Mouse (Mus musculus) frontal cortex, postnatal 10 days (tissue): ENCODE measurements around the gene Gcsh.
A peak's percentile ranks its signal among the peaks of the same experiment; 100 is the strongest.

Experiments
- DNase-seq, 2 experiments: peaks; one replicate each; pipeline ENCODE4 v3.0.0; 2022; ENCODE audit warnings: low spot score in 2 of 2, mixed read lengths in 1 of 2

Gcsh gene

DNA sequence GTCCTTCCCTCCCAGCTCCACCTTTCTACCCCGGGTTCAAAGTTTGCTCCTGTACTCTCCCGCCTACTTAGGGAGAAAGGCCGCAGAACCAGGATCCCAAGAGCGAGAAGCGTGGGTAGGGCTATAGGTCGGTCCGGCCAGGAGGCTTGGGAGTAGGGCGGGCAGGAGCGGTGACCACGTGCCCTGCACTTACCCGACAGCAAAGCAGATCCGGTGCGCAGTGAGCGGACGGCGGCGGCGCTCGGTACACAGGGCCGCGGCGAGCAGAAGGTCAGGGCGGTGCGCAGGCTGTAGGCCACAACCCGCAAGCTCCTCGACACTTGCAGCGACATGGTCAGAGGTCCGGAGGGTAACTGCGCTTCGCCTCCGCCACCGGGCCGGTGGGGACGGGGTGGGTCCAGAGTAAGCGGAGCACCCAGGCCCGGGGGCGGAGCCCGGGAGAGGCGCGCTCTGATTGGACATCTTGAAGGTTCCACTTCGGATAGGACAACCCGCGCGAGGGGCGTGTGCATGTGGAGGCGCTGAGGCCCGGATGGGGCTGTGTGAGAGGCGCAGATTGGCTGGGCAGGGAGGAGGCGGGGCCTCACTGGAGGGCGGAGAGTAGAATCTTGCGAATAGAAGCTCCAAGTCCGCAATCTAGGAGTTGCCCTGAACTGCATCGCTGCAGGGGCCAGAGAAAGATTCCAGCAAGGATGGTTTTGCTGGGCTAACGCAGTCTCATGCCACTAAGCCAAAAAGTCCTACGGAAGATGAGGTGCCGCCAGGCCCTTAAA, at the start of gene Gcsh:
Gene Gcsh (minus strand): TSS at position 443 of the 773 bp plus-strand sequence.
- peak; percentile 97 to 98 for DNase-seq

DNA sequence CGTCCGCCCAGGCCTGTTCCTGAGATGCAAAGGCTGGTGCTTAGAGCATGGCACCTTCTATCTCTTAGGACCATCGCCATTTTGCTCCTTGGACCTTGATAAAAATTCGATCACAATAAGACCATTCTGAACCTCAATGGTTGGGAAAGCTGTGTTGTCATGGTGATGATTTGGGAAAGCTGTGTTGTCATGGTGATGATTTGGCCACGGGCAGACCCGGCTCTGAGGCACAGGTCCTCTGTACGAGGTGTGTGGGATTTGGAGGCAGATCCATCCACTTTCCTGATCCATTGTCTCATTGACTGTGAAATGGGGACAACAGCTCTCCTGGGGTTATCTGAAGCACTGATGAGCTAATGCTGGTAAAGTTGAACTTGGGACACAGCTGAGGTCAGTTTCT, 46.5 kb upstream of the Gcsh start:
- no peak for DNase-seq

DNA sequence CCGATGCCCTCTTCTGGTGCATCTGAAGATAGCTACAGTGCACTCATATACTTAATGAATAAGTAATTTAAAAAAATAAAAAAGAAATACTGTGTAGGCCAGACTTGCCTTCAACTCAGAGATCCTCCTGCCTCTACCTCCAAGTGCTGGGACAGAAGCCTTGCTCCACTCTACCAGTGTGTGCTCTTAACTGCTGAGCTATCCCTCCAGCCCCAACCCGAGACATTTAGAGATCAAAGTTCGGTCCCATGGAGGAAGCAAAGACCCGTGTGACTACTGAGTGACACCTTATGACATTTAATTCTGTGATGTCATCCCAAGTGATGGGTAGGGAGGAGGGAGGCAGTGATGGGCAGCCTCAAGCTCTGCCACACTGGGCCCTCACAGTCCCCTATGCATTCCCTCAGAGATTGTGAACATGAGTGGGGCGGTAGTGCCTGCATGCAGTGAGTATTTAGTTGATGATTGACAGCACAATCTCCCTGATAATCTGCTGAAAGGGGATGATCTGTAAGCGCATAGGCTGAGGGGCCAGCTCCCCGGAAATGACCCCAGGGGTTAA, 44.1 kb upstream of the Gcsh start:
- no peak for DNase-seq

DNA sequence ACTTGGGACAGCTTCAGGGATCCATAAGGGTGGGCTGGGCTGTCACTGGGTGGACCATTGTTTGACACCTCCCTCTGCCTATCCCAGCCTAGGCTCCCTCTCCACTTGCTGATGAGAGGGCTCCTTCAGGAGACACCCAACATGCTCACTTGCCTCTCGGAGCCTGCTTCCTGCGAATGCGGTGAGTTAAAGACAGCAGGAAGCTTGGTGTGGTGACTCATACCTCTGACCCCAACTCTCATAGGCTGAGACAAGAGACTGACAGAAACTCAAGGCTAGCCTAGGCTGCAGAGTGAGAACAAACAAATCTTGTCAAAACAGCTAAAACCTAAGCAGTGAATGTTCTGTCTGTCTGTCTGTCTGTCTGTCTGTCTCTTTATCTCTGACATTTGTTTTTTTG, 40.1 kb upstream of the Gcsh start:
- no peak for DNase-seq

DNA sequence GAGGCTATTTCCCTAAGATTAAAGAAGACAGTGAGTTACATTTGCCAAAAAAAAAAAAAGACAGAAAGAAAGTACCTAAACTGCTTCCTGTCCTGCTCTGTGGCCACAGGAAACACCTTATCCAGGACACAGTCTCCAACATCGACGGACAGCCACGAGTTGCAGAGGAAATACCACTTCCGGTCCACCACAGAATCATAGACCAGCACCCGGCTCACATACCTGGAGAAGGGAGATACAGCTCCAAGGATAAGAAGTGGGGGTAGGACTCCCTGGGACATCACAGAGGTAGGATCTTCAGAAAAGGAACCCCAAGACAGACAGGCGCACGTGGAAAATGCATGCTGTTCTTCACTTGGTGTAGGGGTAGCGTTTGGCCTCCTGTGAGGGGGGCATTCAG, 39.3 kb upstream of the Gcsh start:
- DNase-seq, result no peak

DNA sequence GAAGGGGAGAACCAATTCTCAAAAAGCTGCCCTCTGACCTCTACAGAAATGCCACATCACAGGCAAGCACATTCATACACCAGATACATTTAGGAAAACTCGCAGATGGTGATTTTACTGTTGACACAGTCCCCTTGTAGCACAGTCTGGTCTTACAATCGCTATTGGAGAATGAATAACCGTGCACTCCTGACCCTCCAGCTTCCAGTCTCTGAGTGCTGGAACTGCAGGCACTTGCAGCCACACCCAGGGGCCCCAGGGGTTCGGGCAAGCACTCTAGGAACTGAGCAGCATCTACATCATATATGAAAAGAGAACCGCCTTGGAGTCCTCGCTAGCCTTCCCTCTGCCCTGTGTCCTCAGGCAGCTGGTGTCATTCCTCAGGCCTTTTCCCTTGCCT, 38.1 kb upstream of the Gcsh start:
- DNase-seq, result no peak

DNA sequence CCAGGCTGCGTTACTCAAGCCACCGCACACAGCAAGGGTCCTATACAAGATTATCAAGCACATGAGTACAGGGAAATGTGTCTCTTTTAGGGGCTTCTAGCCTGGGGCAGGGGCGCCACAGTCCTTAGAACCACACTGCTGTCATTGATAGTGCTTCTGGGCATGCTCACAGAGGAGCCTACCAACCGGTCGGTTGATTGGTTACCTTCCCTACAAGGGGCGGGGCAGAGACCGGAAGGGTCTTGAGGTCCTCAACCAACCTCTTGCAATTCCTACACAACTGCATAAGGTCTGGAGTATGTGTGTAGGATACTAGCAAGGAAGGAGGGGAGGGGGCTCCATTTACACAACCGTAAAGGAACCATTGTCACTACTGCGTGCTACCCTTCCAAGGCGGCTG, 35.3 kb upstream of the Gcsh start:
- DNase-seq, result no peak

DNA sequence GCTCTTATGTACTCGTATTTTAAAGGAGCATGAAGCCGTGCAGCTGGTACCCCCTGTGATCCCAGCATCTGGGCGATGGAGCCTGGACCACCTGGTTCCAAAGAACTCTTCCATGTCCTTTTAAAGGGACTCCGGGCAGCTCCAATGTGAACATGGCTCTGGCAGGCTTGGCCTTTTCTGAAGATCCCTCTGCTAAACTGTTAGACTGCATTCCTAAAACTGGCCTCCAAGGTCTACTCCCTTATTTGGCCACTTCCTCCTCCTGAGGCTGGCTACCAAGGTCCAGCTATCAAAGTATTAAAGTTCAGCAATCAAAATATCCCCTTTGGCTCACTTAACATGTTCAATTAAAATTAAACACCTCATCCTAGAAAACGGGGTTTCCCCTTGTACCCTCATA, 34.3 kb upstream of the Gcsh start:
- no peak for DNase-seq

DNA sequence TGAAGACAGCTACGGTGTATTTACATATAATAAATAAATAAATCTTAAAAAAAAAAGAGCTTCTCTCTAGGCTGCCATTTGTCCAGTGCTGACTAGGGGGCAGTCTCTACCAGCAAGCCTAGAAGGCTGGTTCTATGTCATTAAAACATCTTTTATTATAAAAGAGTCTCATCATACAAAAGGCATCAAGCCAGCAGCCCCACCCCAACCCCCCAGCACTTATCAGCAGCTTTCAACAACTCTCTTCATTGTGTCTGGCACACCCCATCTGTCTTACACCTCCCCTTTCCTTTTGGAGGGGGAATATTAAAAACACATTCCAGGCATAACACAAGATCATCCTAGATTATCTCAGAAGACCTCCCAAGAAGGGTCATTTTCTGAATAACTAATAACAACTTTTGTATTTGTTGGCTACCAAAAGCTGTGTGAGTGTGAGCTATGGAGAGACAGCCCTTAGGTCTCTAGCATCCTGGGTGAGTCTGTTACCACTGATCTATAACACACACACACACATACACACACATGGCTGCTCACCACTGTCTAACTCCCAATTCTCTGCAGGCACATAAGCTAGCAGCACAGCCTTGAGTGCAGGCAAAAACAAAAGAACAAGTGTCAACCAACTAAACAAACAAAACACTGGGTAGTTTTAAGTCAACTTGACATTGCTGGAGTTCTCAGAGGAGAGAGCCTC, 29.1 kb upstream of the Gcsh start:
- no peak for DNase-seq

DNA sequence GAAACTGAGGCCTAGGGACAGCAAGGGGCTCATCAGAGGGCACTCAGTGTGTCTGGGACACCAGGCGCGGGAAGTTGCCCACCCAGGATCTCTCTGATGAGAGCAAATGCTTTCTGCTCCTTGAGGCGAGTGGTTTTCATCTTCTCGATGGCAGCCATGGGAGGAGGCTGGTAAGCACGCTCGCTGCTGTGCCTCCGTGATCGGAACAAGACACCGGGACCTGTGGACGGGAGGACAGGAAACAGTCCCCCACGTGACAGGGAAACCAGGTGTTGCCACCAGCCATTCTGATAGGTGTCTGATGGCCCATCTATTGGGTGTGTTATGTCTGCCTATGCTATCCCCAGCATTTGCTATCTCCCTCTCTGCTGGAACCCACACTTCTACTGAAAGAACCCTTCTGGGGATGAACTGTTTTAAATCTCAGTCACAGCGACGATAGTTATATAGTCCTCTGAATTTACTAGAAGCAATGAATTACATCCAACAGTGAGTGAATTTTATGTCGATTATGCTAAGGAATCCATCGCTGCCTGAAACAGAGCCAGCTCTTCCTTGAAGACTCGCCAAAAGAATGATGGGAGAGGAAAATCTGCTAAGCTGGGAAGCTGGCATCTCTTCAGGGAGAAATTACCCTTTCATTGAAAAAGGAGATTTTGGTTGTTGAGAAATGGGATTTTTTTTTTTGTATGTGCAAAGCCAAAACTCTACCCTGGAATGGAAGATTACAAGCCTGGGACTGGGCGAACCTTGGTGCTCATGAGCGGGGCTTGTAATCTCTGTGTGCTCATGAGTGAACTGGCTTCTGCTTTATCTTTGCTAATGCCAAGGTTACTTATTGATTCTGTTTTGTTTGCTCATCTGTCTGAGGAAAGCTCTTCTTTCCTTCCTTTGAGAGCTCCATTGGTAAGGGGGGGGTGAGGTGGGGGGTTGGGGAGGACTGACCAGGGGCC, 26.3 kb upstream of the Gcsh start:
- DNase-seq, result peak in 1 of 2 experiments; percentile 10

DNA sequence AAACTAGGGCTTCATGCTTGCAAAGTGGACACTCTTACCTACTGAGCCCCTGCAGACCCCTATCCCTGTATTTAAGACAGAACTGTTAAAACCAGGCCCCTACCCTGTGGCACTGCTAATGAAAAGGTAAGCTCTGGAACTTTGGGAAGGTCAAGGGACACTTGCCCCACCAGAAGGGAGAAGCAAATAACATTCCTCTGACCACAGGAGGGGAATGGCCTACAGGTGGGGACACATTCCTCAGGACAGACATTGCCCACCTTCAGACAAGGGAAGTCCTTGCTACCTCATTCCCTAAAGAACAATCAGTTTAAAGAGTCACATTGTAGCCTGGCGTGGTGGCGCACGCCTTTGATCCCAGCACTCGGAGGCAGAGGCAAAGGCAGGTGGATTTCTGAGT, 24.6 kb upstream of the Gcsh start:
- DNase-seq, result no peak

DNA sequence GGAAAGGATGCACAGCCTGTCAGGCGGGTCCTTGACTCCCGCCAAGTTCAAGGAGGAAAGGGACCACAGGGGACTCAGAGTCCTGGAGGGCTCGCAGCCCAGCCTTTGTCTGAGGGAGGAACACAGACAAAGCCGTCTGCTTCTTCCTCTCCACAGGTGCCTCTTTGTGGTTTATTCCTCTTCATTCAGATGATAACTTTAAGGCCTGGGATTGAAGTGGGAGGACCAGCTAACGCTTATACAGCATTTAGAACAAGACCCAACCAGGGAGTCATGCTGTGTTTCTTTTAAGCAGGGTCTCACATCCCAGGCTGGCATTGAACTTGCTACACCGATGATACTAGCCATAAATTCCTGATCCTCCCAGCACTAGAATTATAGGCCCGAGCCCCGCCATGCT, 23.7 kb upstream of the Gcsh start:
- DNase-seq, result no peak

DNA sequence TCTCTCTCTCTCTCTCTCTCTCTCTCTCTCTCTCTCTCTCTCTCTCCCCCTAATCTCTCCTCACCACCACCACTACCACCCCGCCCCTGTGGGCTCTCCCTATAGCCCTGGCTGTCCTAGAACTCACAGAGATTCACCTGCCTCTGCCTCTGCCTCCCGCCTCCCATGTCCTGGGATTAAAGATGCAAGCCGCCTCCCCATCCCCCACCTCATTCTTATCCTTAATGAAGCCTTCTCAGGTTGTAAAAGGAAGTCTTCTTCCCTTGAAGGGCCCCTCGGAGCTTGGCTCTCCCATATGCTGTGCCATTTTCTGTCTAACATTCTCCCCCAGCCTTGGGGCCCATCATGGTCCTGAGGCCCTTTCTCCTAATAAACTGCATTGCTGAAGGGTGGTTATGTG, 22.3 kb upstream of the Gcsh start:
- DNase-seq, result no peak

DNA sequence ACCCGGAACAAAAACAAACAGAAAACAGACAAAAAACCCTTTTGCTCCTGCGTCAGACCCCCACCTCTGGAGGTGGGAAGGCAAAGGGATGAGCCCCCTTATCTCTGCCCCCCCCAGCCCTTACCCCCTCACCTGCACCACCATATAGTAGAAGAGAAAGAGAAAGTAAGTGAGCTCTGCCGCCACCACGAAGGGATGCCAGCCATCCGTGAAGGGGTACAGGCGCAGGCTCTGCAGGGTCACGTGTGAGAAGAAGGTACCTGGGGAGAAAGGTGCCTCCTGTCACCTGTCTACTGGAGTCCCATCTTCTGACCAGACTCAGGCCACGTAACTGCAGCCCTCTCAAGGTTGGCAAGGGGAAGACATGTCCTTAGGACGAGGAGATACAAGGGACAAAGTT, 18.0 kb upstream of the Gcsh start:
- DNase-seq, result no peak

DNA sequence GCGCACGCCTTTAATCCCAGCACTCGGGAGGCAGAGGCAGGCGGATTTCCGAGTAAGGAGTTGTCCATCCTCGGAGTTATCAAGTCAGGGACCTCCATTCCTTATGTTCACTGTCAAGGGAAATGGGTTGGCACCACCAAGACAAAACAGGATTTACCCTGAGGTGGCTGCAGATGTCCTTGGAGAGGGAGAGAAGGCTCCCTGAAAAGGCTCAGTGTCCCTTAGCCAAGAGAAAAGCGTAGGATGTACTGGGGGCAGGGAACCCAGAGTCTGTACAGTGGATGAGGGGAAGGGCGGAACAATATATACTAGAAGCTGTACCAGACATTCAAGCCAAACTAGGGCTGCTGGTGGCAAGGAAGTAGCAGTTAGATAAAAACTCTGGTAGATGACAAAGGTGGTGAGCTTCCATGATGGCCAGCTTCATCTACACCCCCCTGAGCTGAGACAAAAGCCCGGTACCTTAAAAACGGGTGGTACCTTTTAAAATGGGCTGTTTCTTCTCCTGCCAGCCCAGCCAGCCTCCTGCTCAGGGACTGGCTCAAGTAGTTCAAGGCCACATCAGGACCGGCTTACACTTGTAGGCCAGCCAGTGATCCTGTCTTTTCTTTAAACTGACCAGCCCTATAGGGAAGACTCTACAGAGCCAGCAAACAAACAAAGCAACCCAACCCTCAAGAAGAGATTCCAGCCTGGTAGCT, 829 bp upstream of the Gcsh start:
- DNase-seq, result no peak

DNA sequence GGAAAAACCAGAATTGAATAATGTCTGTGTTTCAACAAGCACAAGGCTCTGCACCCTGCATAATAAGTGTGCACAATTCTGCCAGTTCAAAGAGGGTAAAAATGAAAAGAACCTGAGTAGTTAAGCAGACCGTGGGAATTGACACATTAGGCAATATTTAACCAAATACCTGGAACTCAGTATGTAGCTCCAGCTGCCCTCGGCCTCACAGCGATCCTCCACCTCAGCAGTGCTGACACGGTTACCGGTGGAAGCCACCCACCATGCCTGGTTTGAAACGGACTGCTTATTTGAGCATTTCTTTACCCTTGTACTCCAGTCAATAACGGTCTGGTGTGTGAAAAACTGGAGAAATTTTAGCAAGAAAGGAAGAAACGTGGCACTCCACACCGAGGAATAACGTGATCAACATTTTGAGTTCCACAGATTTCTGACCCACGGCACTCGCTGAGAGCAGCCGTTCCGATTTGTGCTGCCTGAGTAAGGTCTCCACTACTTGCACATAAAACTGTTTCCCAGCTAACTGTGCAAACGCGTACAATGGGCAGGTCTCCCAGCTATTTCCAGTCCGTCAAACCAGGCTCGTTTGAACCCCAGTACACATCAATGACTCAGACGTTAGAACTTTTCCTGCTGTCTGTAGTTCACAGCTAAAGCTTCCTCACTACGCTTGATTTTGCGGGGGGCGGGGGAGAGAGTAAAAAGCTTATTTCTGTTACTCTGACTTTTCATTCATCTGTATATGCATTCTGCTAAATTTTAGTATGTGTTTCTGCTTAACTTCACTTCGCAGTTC, 963 bp downstream of the Gcsh start:
- no peak for DNase-seq

DNA sequence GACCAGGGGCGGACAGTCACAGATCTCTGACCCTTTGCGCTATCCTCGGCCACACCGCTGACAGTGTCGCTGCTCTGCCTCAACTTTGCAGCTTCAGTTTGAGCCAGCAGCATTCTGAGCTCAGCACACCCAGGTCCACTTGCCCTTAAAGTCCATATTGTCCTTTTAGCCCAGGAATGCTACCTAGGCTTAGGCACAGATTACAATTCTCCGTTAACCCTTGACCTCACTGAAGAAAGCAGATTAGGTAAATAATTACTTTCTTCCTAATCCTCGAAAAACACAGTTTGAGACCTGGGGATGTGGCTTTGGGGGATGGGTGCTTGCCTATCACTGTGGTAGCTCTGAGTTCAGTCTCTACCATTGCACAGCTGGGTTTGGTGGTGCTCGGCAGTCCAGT, 2.1 kb downstream of the Gcsh start:
- no peak for DNase-seq

DNA sequence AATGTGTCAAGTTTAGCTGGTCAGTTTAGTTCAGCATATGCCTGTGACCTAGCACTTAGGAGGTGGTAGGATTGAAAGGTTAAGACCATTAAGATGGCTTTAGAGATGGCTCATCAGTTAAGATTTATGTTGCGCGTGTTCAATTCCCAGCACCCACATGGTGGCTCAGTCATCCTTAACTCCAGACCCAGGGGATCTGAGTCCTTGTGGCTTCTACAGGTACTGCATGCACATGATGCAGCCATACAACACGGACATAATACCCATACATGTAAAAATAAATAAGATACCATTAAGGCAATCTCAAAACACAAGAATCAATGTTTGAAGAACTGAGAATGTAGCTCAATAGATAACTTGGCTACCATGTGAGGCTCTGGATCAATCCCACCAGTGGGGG, 3.5 kb downstream of the Gcsh start:
- no peak for DNase-seq

DNA sequence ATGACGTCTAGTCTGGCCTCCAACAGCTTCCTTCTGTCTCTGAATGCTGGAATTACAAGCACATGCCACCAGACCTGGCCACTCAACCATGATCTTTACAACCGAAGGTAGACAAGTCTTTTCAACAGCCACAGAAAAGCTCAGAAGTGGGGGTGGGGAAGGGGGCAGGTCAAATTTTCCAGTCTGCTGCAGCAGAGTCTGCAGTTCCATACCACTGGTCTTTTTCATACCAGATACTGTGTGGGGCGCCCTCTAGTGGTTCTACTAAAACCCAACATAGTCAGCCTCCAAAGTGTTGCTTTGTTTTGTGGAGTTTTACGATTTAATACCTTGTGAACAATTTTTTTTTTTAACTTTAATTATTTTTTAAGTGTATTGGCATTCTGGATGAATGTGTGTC, 13.2 kb downstream of the Gcsh start:
- DNase-seq, result peak; percentile 23 to 37

DNA sequence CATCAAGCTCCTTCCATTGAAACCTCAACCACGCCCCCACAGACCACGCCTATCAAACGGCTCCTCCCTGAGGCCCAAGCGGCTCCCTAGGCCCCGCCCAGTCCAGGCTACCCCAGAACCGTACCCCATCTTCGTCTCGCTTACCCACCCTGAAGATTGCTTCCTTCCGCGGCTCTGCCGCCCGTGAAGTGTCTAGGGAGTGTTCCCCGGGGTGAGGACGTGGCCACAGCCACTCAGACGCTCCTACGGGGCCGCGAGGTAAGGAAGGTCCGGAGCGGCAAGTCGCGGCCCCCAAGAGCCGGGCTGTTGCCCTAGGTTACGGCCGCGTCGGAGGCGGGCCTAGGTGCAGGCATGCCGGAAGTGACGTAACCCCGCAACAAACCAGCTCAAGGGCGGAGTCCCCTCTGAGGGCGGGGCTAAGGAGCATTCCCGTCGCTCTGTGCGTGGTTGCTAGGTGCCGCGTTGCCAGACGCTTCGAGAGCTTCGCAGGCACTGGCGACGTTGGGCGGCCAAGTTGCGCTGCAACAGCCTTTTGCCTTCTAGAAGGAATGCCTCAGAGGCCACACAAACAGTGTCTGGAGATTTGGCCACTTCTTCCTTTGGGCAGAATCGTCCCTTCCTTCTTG, 14.6 kb downstream of the Gcsh start, which contains the start of gene 1700030J22Rik:
Gene 1700030J22Rik (minus strand): TSS at position 329 of the 626 bp plus-strand sequence.
- DNase-seq, result peak; percentile 96 to 98
